Mouse (Mus musculus) T-cell, adult 66 days (primary cell): ENCODE data around the gene 1700001F09Rik. TPM values are rescaled to one million over a fixed set of nuclear protein-coding genes. Genes with fewer than 3 reads are reported as not detected.

Experiments used
- total RNA-seq, 2 experiments: library from RNA; stranded (reverse); gene quantifications; 3 replicates in 1 of 2; 4 replicates in 1 of 2; pipeline ENCODE4 v1.2.4; 2023

1700001F09Rik gene
- total RNA-seq: not detected

DNA sequence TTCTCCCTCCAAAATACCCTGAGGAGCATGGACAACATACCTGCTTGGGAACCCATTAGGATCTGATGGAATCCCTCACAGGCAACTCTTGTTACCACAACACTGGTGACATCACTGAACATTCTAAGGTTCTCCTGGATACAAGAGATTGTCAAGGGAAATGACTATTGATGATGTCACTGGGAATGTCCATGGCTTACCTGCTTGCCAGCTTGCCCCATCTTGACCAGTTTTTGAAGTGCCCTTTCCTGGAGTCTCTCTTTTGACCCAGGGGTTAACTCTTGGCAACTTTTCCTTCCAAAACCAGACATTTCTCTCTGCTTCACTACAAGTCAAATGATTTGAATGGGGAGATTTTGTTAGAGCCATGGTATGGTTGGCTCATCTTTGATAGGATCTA lies at the start of gene 1700001F09Rik:
TSS of gene 1700001F09Rik (minus strand) at position 101 of the 400 bp plus-strand sequence.

DNA sequence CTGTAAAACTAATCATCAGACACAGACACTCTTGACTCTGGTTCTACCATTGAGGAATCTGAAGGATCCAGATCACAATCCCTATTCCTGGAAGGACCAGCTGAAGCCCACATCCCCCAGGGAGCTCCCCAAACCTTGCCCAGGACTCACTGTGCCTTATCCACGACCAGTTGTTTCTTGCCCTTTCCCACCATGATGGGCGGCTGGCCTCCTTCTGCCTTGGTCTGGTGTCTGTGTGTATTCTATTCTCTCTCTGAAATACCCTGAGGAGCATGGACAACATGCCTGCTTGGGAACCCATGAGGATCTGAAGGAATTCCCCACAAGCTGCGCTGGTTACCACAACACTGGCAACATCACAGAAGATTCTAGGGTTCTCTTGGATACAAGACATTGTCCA lies 54.1 kb downstream of the 1700001F09Rik start, which contains the start of gene Gm8127:
TSS of gene Gm8127 (minus strand) at position 330 of the 400 bp plus-strand sequence.

Other genes starting within 250 kb of the 1700001F09Rik start
- gene Gm8104, start 247.2 kb downstream of the 1700001F09Rik start, total RNA-seq: not detected
- not detected for gene Gm7233, start 167.9 kb downstream of the 1700001F09Rik start, total RNA-seq
- gene Gm8122, start 112.5 kb downstream of the 1700001F09Rik start, total RNA-seq: not detected
- not detected for gene Gm8126, start 89.2 kb downstream of the 1700001F09Rik start, total RNA-seq
- gene Gm9732, start 72.8 kb downstream of the 1700001F09Rik start, total RNA-seq: not detected
- gene Gm8127, start 54.0 kb downstream of the 1700001F09Rik start, total RNA-seq: not detected
- gene Gm8138, start 68.5 kb upstream of the 1700001F09Rik start, total RNA-seq: not detected
- gene Gm5799, start 195.8 kb upstream of the 1700001F09Rik start, total RNA-seq: not detected
- gene Gm17654, start 231.3 kb upstream of the 1700001F09Rik start, total RNA-seq: not detected